Mouse (Mus musculus) ES-Bruce4 (cell line): ENCODE measurements around the gene Clstn2.

Source experiments
- CTCF ChIP-seq: IDR thresholded peaks from one replicate; pipeline ENCODE4 v1.8.1; 2011; ENCODE audit warnings: low read depth, low read length
- EP300 ChIP-seq: IDR thresholded peaks from 2 replicates; pipeline ENCODE4 v1.6.1; 2011; ENCODE audit warnings: low read depth, low read length; ENCODE audit not compliant: insufficient read depth
- POLR2A ChIP-seq: IDR thresholded peaks from one replicate; pipeline ENCODE4 v1.8.1; 2011; ENCODE audit warnings: low read length; ENCODE audit not compliant: insufficient read depth

- TF ChIP-seq POLR2A (no peak), CTCF (no peak), EP300 (no peak)
These were observed 206.7 kb downstream of the Clstn2 start for GRCm38 (mm10) chr9:97826077-97826947.
